Mouse (Mus musculus) layer of hippocampus, adult 8-10 months (tissue): ENCODE measurements around the gene Aff4. TPM values are rescaled to one million over a fixed set of nuclear protein-coding genes. Genes with fewer than 3 reads are reported as not detected.

Source experiments
- DNase-seq, 2 experiments: peaks; one replicate each; pipeline ENCODE4 v3.0.0; 2022; ENCODE audit warnings: low spot score in 2 of 2
- total RNA-seq, 4 experiments: library from RNA; stranded (reverse); gene quantifications; 2 replicates each; pipeline ENCODE4 v1.2.4; 2022

The Aff4 gene
- total RNA-seq, 4 experiments from 2014 or later: 195 to 259 (median 219) TPM

DNA sequence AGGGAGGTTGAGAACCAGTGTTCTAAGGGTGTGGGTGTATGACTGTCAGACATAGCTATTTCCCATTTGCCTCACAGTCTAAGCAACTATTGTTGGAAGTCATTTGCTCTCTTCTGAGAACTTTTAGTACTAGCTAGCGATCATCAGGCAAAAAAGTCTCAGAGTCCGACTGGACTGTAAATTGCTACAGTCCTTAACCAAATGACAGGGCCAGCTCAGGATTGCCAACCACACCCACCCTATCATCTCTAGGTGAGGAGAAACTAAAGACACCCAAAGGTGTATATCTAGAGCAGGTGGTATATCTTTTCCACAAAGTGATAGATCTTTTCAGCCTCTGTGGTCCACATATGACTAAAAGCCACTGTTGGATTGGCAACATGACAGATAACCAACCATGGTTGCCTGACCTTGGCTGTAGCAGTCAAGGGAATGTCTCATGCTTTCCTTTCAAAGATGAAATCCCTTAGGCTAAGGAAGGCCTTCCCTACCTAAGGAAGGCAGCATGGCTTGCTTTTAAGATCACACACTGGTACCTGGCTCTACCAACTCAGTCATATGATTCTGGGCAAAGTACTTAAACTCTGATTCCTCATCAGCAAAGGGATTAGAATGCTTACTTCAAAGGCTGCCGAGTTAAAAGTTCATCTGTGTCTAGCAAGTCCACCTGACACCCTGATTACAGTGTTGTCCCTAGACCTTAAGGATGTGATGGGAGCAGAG lies 77.5 kb downstream of the Aff4 start:
- no peak for DNase-seq

GRCm38 (mm10) chr11:53428716-53429057 lies 78.1 kb downstream of the Aff4 start:
- DNase-seq: no peak

GRCm38 (mm10) chr11:53429182-53429581 lies 78.5 kb downstream of the Aff4 start:
- DNase-seq: no peak

- DNase-seq: no peak
These were observed 79.7 kb downstream of the Aff4 start for GRCm38 (mm10) chr11:53430300-53430669.

DNA sequence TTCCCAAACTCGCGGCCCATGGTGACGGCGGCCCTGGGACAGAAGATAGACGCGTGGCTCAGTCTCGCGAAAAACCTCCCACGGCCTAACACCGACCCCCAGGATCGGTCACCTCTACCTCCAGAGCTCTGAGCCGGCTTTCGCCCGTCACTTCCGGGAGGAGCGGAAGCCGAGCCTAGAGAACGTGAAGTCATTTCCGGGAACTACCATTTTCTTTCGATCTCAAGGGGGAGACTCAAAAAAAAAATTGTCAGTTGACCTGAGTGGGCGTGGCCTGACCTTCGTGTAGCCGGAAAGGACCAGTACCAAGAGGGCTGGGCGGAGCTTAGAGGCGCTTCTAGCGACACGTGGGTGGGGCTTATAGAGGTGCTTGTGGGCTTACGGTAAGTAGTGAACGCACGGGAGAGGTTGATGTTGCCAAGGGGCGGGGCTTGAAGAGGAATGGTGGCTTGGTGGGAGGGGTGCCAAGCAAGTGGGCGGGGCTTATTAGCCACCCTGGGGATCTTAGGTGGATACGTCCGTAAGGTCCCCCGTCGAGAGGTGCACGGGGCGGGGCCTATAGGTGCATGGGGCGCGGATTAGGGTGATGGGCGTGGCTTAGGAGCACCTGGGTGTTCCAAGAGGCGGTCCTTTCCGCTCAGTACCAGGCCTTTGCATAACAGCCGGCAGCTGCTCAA lies 80.2 kb downstream of the Aff4 start, which contains the start of the genes Uqcrq and Gdf9:
Gene Uqcrq, minus strand, starts transcription at position 162 of the 677 bp plus-strand sequence.
Gene Gdf9, plus strand, starts transcription at position 354 of the 677 bp plus-strand sequence.
- peak; percentile 99 to 100 for DNase-seq

DNA sequence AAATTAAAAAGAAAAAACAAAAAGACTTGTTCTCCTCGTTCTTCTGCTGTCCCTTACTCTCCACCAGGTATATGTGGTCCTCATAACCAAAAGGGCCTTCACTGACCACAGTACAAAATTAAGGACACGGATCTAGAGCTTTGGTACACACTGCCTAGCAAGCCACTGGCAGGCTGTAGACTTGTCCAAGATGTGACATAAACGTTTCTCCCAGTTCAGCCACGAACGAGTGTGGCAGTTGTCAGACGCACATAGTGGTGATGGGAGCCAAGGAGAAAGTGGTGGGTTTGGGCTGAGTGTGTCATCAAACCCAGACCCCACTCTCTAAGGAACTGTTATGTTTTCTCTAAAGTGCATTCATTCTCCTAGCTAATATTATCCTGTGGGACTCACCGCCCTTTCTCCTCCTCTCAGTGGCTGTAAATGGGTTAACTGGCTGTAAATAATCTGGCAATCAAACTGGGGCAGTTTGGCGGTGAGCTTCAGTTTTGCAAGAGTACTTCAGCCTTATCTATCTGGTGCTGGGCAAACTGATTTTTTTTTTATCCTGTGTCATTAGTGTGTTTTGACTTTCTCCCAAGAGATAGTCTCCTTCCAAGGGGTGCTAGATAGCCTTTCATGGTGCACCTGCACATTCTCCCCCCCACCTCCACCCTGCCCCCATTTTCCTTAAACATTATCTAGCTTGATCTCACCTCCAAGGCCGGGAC lies 80.9 kb downstream of the Aff4 start:
- DNase-seq: no peak

DNA sequence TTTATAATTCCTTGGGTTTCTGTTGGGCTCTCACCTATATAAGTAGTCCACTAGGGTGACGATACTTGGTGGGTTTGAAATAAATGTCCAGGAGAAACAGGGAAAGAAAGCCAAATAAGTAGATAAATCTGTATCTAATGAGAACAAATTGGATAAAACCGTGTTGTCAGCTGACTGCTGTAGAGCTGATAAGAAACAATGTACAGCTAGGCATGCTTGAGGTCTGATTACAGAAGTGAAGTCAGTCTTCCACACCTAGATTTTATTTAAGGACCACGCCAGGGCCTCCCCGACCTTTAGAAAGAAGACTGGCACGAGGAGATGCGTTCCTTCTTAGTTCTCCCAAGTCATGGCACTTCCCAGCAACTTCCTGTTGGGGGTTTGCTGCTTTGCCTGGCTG lies 82.4 kb downstream of the Aff4 start:
- DNase-seq: no peak

GRCm38 (mm10) chr11:53435504-53435903 lies 84.9 kb downstream of the Aff4 start:
- DNase-seq: no peak

GRCm38 (mm10) chr11:53436338-53436737 lies 85.7 kb downstream of the Aff4 start:
- no peak for DNase-seq

GRCm38 (mm10) chr11:53441921-53442320 lies 91.3 kb downstream of the Aff4 start:
- no peak for DNase-seq

GRCm38 (mm10) chr11:53443861-53444260 lies 93.2 kb downstream of the Aff4 start:
- DNase-seq: no peak

GRCm38 (mm10) chr11:53445562-53445961 lies 94.9 kb downstream of the Aff4 start:
- no peak for DNase-seq

DNA sequence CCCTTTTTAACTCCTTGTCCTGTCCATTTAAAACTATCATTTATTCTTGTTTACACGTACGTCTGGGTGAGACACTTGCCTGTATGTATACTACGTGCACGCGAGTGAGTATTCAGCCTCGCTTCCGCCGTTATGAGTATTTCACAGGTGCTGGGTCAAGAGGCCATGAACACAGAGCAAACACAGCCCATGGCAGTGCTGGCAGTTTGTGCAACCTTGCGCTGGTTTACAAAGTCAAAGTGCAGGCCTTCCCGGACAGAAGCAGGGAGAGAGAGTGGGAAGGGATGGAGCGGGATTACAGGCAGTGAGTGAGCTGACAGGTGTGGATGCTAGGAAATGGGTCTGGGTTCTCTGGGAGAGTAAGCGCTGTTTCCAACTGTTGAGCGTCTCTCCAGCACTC lies 95.5 kb downstream of the Aff4 start:
- DNase-seq: no peak

DNA sequence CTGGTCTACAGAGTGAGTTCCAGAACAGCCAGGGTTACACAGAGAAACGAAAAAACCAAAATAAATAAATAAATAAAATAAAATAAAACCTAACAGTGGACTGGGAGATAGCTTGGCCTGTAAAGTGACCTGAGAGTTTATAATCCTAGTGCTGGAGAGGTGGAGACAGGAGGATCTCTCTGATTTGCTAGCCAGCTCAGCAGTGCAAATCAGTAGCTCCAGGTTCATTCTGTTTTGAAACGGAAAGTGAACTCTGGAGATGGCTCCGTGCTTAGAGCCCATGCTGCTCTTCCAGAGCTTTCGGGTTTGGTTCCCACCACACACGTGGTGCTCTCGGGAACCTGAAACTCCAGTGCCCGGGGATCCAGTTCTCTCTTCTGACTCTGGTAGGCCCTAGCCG lies 97.4 kb downstream of the Aff4 start:
- no peak for DNase-seq

DNA sequence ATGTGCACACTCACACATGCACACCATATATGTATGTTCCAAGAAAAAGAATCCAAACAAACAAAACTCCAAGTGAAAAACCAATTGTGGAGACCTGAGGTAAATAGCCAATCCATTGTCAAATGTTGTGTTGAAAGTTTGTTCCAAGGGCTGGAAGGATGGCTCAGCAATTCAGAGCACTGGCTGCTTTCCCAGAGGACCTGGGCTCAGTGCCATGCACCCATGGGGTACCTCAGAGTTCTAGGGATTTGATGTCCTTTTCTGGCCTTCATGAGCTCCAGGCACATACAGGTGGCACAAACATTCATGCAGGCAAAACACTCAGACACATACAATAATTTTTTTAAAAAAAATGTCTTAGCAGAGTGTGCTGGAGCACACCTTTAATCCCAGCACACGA lies 97.9 kb downstream of the Aff4 start:
- no peak for DNase-seq

- DNase-seq: no peak
These were observed 99.6 kb downstream of the Aff4 start for GRCm38 (mm10) chr11:53450070-53450705.

DNA sequence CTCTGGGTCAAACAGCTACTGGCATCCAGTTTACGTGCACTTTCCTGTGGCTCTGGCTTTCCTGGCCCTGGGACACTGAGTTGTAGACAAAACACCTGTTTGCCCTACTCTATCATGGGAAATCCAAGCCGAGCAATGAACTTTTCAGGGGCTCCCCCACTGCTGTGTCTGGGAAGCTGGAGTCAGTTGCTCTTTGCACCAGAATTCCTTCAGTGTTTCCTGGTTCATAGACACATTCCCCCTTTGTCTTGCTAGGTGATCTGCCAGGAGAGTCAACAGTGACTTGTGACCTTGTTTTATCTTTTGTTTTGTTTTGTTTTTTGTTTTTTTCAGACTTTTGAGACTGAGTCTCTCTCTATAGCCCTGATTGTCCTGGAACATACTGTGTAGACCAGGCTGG lies 100.7 kb downstream of the Aff4 start:
- DNase-seq: no peak

DNA sequence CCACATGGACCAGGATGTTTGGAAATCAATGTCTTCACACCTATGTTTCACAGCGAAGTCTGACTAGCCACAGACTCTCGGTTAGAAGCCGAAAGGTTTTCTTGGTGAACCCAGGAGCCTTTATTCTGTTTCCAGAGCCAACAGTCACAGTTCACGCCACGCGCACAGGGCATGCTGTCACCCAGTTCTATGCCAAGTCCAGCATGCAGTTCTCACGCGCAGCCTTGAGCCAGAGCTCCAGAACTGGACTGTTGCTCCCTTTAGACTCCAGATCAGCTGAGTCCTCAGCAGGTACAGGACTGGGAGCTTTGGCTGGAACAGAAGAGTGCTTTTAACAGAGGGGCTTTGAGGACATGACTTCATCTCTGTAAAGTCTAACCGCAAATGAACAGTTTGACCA lies 101.8 kb downstream of the Aff4 start:
- DNase-seq: no peak

- DNase-seq: no peak
These were observed 102.4 kb downstream of the Aff4 start for GRCm38 (mm10) chr11:53453031-53453430.

DNA sequence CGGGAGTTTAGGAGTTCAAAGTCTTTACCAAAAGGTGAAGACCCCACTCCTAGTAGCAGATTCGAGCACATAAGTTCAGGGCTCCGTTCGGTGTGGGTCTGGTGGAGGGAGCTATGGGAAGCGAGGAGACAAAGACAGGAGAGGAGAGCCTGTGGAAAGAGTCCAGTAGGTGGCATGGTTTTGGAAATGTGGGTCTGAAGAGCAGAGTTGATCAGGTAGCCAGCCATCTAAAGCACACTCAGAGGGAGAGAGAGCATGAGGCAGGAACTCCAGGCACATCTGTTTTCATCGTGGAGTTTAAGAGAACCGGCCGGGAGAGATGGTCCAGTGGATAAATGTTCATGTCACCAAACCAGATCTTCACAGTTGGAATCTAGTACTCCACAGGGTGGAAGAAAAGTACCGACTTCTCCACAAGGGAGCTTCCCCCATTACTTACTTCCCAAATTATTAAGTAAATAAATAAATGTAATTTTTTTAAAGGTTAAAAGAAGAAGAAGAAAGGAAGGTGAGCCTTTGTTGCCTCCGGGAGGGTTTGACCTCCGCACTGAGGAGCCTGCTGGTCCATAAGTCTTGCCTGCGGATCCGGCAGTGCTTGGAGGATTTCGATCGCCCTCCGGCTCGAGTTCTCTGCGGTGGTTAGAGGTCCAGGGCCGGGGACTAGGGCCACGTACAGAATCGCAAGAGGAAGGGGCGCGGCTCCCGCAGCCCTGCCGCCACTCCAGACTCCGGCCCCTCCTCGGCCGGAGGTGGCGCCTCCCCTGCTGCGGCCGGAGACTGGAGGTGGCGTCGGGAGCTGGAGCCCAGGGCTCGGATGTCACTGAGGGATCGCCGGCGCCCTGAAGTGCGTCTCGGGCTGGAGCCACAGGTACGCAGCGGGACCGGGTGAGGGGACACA lies 106.1 kb downstream of the Aff4 start, which contains the start of the genes Gm10447 and Shroom1:
Gene Gm10447, minus strand, starts transcription at position 637 of the 898 bp plus-strand sequence.
Gene Shroom1, plus strand, starts transcription at position 732 of the 898 bp plus-strand sequence.
- no peak for DNase-seq
